Mouse (Mus musculus): ENCODE results near the gene Adgrg1.
A peak's percentile ranks its signal among the peaks of the same experiment; 100 is the strongest.

Adgrg1 gene

DNA sequence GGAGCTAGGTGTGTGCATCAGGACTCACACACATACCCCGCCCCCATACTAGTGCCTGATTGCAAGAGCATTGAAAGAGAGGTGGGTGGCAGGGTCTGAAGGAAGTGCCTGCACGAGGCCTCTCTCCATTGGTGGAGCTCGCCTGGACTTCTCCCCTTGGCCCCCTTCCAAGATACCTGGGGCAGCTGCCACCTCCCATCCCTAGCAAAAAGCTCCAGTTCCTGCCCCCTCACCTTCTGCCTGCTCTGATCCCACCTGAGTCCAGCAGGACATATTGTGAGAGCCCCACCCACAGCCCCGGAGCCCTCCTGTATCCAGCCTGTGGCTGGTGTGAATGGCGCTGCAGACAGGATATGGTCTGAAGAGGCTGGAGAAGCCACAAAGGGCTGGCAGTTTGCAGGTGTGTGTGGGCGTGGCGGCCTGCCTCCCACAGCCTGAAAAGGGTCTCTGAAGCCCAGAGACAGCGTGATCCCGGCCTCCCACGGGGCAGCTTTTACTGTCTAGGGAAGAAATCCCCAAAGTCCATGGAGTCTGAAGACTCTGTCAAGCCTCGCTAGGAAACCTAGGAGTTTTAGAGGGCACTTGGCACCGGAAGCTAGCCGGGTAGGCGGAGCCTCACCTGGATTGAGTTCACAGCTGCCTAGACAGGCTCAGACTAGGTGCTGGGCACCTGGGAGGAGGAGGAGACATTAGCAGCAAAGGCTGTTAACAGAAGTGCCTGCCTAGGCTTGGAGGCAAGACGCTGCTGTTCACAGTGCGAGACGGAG lies 2.3 kb downstream of the Adgrg1 start:
- no peak for DNase-seq (ENCODE audit: low spot score)

DNA sequence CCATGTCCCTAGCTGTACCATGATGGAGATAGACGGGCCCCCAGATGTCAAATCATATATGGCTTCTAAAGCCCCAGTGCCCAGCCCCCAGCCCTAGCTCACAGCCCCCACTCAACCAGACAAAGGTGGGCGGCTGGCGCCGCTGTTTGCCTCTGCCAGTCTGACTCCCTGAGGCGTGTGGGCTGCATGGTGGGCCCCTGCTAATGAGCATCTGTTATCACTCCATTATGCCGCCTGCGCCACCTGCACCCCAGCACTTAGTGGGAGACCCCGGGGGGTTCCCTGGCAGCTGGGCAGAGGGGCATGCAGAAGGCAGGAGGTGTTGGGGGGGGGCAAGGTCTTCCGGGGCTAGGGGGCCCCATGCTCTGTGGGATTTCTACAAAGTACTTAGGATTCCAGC lies 3.6 kb downstream of the Adgrg1 start:
- no peak for DNase-seq (ENCODE audit: low spot score)

DNA sequence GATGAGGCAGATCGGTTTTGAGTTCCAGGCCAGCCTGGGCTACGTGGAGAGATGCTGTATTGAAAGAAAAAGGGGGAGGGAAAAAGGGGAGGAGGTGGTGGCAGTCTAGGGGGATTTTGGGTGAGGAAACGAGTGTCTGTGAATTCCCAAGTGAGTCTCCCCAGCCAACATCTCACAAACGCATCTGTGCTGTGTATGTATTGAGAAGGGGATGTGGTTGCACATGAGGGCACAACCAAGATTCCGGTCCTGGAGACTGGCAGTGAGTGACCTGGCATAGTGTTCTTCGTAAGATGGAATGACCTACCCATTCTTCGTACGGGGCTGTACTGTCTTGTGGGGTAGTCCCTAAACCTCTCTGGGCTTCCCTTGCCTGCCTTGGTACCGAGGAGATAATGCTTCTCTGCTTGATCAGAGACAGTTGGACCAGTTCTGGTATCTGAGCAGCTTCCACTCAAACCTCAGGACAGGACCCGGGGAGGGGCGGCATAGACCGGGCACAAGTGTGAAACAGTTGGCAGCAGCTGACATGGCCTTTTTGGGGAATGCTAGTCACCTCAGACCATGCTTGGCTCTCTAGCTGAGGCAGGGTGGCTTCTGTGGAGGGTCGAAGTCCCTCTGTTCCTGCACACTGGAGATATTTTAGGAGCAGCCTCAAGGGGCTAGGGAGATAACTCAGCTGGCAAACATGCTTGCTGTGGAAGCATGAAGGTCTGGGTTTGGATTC lies 4.2 kb downstream of the Adgrg1 start:
- DNase-seq (ENCODE audit: low spot score), result no peak

DNA sequence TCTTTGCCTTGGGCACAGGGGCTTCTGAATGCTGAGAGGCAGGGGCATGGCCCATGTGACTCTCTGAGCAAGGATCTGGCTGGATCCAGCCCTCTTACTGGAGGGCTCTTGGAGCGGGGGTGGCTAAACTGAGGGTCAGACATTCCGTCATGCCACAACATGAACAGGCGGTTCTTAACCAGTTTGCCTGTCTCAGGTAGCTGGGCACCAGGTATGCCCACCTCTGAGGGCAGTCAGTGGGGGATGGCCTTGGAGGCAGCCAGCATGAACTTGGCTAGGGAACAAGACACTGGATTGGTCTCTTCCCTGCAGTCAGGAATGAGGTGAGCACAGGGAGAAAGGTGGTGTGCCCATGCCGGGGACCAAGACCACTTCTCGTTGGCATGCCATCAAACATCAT lies 5.6 kb downstream of the Adgrg1 start:
- no peak for DNase-seq (ENCODE audit: low spot score)

DNA sequence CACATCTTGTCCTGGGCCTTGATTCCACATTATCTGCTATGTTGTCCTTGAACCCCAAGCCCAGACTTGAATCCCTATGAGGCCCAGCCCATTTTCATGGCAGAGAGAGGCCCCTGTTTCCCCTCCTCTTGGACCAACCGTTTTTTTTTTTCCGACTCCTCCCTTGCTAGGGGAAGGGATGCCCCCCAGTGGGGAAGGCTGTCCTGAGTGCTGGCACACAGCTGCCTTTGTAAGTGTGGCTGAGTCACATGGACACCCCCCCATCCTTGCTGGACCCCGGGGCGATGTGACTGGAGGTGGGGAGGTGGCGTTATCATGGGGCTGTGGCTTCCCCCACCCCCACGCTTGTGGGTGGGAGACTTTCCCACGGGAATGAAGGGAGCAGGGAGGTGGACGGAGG lies 6.4 kb downstream of the Adgrg1 start:
- no peak for DNase-seq (ENCODE audit: low spot score)

DNA sequence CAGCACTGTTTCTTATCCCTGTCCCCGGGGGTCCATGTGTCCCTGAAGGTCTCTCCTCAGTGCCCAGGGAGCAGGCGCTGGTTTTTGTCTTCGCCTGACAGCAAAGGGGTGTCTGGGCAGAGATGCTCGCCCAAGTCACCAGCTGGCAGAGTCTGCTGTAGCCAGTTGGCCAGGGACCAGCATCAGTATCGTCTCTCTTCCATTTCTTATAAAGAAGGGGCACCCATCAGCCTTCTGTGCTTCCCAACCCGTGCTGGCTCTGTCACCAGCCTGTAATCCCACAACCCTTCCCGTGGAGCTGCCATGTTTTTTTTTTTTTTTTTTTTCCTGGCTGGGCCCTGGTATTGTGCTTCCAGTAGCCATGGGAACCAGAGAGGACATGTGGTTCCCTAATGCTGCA lies 7.3 kb downstream of the Adgrg1 start:
- DNase-seq (ENCODE audit: low spot score), result no peak

DNA sequence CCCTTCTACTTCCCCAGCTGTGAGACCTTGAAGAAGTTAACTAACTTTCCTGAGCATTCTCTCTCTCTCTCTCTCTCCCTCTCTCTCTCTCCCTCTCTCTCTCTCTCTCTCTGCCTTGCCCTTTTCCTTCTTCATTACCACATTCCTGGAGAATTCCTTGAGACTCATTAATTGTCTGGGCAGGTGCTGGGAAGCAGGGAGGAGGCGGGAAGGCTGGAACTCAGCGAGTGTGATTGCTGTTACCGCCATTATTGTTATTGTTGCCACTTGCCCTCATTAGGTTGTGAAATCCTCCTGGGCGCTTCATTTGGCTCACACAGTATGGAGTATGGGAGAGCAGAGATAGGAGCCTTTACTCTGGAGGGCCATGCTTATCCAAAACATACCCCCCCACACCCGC lies 8.6 kb downstream of the Adgrg1 start:
- no peak for DNase-seq (ENCODE audit: low spot score)

DNA sequence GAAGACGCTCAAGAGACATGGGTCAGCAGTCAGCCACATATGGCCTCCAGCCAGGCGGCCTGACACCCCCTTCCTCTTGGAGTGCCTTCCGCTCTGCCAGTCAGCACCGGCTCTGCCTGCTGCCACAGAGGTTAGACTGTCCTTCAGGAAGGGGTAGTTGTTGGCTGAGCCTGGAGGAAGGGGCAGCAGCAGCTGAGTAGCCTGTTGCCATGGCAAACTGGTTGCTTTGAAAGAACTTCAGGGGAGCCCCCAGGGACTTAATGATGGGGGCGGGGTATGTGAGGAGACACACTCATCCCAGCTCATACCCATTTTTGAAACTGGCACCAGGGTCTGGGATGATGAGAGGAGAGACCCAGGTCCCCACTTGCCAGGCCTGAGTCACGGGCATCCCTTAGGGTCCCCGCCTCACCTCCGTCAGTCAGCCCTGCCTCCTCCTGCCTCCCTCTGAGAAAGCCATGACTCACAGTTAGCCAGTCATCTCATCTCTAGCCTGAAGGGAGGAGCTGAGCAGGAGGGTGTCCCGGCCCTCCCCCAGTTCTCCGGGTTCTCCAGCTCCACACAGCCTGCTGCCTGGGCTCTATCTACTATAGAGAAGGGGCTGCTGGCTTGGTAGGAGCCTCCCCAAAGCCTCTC lies 9.4 kb downstream of the Adgrg1 start:
- peak; percentile 61 for DNase-seq (ENCODE audit: low spot score)

DNA sequence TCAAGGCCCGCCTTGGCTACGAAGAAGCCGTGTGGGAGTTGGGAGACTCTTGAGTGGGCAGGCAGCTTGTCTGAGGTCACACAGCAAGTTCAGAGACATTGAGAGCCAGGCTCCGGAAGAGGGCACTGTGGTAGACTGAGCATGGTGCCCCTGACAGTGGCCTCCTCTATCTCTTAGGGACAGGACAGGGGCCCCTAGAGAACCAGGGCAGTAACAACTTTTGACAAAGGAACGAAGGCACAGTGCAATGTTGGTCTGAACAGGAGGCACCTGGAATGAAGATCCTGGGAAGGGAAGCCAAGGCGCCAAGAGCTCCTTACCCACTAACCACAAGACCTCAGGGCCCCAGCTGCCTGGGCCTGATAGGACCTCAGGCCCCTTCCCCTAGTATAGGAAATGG lies 10.5 kb downstream of the Adgrg1 start:
- no peak for DNase-seq (ENCODE audit: low spot score)

DNA sequence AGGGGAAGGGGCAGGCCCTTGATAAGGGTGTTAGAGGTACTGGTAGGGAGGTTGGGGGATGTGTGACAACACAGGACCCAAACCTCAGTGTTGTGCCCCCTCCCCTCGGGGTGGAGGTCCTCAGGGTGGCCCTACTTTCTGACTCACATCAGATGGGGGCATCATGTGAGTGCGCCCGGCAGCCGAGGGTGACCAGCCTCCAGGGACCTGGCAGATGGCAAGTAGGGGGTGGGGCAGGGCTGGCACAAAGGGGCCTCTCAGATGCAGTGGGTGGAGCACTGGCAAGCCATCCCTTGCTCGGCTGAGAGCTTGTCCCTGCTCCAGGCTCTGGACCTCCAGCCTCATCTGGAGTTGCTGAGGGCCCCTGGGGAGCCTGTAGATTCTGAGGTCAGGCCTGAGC lies 12.1 kb downstream of the Adgrg1 start:
- DNase-seq (ENCODE audit: low spot score), result peak; percentile 64

DNA sequence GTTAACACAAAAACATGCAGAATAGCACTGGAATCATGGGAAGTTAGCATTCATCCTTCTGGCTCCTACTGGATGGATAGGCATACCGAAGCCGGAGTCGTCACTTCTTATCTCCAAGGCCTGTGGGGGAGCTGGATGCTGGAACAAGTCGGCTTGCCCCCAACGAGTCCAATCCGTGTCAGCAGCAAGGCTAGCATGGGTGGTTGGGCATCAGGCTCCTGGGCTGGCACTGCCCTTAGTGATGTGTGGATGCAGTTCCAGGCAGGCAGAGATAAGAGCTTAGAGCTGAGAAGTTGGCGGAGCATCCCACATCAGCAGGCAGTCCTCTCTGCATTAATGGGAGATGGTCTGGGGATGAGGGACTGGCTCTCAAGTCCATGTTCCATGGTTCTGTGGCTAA lies 13.0 kb downstream of the Adgrg1 start:
- no peak for DNase-seq (ENCODE audit: low spot score)

DNA sequence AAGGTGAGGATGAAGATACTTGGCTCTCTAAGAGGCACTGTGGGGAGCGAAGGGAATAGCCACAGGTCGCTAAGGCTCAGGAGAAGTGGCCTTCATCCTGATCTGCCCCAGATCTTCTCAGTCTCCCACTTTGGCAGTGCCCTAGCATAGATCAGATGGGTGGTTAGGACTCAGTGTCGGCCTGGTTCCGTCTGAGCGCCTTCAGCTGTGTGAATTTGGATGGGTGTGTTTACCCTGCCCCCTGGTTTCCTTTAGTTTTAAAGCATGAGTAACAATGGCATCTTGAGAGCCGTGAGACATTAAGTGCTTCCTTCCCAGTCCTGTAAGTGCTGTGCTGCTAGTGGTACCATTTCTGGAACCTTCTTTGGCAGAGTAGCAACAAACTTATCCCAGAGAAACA lies 14.1 kb downstream of the Adgrg1 start:
- DNase-seq (ENCODE audit: low spot score), result no peak

DNA sequence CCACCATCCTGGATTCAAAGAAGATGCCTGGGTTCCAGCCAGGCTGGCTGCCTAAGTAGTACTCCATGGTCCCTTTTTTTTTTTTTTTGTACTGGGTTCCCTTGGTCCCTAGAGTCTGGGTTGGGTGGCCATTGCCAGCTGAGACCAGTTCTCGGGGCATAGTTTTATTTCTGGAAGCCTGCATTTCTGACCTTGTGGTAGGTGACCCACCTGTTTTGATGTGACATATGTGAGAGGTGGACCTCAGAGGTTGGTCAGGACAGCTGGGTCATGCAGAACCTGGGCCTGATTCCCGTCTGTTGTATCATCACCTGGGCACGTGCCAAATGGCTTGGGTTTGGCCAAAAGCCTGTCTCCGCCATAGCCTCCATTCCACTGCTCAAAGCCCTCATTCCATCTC lies 15.2 kb downstream of the Adgrg1 start:
- no peak for DNase-seq (ENCODE audit: low spot score)

DNA sequence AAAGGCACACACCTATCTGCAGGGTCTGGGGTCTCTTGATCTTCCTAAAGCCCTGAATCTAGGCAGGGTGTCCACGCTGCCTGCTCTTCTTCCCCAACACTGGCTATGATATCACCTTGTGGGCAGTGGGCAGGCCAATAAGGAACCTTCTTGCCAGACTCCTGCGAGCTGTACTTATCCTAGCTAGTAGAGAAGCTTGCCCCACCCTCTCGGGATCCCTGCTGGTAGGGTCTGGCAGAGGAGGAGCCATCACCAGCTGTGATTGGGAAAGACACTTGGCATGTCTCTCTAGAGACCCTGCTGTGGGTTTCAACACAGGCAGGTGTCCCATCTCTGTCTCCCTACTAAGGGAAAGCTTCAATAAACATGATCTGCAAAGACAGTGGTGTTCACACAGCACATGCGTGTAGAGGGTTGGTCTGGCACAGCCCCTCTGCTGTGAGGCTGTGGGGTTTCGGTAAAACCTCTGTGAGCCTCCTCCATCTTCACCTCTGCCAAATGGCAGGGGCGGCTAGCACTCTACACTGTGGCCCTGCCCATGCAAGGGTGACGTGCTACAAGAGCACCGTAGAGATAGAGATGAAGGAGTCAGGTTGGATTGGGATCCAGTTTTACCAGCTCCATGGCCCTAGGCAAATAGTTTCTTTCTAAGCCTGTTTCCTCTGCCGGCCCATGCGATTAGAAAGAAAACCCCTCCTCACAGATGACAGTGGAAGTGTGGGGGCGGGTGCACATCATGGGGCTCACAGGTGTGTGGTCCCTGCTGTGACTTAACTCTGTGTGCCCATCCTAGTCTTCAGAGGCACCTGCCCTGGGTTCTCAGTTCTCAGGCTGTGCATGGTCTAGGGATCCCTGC lies 16.3 kb downstream of the Adgrg1 start:
- no peak for DNase-seq (ENCODE audit: low spot score)

DNA sequence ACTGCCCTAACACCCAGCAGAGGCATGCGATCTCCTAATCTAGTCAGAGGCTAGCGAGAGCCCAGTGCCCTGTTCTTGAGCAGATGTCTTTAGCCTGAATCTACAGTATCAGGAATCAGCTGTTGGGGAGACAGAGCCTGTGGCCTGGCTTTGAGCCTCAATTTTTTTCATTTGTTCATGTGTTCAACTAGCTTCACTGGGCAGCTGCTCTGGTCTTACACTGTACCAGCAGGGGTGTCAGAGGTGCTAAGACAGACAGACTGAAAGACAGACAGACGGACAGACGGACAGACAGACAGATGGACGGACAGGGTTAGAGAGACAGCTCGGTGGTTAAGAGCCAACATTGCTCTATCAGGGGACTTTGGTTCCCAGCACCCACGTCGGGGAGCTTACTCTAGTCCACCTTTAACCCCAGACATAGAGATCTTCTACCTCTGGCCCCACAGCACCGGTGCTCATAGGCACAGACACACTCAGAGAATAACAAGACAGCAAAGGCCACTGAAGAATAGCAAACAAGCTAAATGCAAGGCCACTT lies 17.0 kb downstream of the Adgrg1 start:
- DNase-seq (ENCODE audit: low spot score), result no peak

DNA sequence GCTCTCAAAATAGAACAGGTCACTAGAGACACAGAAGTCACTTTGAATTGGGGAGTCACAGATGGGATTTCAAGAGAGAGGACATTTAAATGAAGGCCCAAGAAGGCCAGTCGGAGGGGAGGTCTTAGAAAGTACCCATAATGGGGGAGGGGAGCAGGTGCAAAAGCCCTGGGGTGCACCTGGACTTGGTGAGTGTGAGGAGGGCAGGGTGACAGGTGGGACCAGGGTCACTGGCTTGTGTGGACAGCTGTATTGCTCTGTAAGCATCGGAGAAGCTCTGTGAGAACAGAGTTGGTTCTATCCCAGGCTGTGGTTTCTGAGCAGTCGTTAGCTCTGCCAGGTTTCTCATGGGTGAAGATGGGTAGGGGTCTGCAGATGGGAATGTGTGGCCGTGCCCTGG lies 17.5 kb downstream of the Adgrg1 start:
- no peak for DNase-seq (ENCODE audit: low spot score)

DNA sequence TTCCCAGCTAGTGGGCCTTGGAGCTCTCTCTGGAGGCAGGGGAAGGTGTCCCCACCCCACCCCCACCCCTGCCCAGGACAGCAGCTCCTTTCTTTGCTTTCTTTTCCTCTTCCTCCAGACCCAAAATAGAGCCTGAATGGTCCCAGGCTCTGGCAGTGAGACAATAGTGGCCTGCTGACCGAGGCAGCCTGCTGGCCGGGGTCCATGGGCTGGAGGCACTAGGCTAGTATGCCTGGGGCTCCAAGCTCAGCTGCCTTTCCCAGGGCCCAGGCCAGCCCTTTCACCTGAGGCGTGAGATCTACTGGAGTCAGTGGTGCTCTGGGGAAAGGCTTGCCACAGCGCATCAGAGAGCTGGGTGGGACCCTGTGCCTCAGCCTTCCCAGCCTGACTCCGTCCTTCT lies 18.0 kb downstream of the Adgrg1 start:
- peak; percentile 78 for DNase-seq (ENCODE audit: low spot score)

DNA sequence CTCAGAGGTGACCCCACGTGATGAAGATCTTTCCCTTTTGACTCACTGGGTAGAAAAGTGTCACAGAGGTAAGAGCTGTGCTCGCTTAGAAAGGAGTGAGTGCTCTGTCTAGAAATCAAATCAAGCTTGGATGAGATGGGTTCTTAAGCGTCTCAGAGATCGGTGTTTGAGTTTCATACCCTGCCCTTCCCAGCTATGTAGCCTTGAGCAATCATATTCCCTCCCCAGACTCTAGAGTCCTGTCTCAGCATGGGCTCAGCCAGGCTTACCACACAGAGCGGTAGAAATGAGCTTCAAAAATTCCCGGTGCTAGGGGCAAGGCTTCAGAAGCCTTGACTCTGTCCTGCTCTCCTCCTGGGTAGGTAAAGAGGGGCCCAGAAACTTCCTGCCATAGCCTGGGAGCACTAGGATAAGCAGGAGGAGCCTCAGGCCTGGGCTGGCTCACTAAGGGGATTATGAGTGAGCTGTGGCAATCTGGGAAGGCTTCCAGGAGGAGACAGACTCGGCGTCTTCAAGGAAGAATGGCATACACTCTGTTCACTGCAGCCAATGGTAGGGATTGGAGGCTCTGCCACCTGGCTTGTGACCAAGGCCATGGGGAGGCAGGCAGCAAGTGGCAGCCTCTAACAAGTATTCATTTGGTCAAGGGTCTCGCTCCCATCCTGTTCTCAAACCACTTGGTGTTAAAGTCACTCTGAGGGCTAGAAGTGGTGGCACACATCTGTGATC lies 18.6 kb downstream of the Adgrg1 start:
- DNase-seq (ENCODE audit: low spot score), result no peak

DNA sequence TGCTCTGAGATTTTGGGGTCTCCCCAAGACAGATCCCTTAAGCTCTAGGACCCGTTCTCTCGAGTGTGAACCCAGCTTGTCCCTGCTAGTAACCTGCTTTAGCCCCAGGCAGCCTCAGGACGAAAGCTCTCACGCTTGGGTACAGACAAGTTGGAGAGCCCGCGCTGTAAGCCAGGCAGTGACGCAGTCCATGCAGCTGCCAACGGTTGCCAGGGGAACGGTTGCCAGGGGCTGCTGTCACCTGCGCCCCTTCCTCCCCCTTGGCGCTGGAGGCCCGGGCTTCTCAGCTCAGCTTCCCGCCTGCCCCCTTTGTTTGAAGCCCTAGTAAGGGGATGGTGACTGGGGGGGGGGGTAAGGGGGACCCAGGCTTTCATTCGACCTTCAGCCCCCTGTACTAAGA lies 19.5 kb downstream of the Adgrg1 start:
- peak; percentile 78 for DNase-seq (ENCODE audit: low spot score)

DNA sequence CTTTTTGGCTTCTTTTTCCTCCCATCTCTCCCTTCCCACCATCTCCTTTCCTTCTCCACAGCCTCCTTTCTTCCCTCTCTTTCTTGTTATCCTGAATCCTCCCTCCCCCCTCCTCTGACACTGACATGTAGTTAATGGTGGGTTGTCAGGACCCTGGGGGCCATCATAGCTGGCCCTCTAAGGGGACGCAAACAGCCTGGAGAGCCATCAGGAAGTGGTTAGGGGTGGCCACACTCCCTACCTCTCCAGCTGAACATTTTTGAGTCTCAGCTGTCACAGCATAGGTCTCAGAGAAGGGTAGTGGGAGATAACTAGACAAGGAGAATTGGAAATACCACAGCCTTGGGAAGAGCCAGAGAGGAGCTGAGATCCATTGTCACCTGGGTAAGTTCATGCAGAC lies 20.0 kb downstream of the Adgrg1 start:
- DNase-seq (ENCODE audit: low spot score), result no peak

DNA sequence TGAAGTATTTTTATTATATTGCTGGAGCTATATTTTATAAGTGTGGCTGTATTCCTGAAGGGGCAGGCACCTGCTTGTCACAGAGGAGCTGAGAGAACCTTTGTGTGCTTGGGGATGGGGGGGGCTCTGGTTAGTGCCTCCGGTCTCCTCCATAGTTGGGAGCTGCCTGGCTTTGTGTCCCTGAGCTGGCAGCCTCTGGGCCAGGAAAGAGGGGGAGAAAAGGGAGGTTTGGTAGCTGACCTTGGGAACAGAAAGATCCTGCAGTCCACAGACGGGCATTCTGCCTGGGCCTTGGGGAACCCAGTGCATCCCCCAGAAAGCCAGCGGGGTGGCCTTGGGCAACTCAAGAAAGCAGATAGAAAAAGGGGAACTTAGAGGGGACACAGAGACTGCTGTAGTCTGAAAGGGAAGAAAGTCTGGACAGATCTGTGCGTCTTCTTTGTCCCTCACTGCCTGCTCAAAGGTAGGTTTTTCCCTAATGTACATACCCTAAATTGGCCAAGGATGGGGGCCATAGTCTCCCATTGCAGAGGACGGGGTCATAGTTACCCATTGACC lies 20.9 kb downstream of the Adgrg1 start:
- DNase-seq (ENCODE audit: low spot score), result peak; percentile 53
